Mouse (Mus musculus): ENCODE results near the gene Pbld1. TPM values are rescaled to one million over a fixed set of nuclear protein-coding genes. Genes with fewer than 3 reads are reported as not detected.

Pbld1 gene
- polyA plus RNA-seq, 1 experiment = 0.23 TPM

DNA sequence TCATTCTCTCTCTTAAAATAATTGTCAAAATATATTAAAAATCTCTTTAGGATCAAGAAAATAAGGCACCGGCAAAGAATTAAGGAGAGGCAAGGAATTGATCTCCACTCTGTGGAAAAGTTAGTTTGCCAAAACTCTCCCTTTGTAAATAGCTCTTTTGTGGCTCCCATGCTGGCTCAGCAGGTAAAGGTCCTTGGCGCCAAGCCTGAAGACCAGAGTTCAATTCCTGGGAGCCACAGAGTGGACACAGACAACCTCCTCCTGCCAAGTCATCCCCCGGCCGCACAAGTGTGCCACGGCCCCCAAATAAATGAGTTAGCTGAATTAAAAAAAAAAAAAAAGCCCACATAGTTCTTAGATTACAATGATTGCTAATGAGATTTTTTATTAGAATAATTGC lies 2.7 kb downstream of the Pbld1 start:
- no peak overlapping the region for H3K27ac ChIP-seq (ENCODE audit: control insufficient read depth, insufficient read depth, low read length)

DNA sequence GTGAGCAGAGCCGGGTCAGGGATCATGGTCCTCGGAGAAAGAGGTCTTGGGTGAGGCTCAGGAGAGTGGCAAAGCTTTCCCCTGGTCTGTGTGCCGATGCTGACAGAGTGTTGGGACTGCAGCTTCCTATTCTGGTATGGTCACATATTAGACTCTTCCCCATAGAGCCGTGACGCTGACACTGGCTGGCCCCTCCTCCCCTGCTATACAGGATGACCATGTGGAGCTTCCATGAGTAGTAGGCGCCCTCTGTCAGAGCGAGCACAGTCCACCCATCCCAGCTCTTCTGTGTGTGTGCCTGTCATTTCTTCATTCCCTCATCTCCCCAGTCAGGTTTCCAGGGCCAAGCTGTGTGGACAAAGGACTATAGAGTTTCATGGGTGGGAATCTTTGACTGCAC lies 3.4 kb downstream of the Pbld1 start:
- DNase-seq = no peak
- Histone ChIP-seq H3K4me1 (replicated peaks; ENCODE audit: control insufficient read depth, insufficient read depth, low read length) (no peaks in the 10 kb centered on the region), H3K27me3 (ENCODE audit: control insufficient read depth, insufficient read depth, low read length) (no peaks in the 10 kb centered on the region), H3K27ac (ENCODE audit: control insufficient read depth, insufficient read depth, low read length) (no peak overlapping the region), H3K36me3 (ENCODE audit: control insufficient read depth, insufficient read depth, low read length) (no peaks in the 10 kb centered on the region), H3K4me3 (ENCODE audit: control insufficient read depth, insufficient read depth, low read length) (no peak overlapping the region)
- no peak for TF ChIP-seq CTCF (IDR thresholded peaks at IDR 0.05; ENCODE audit: borderline replicate concordance, control insufficient read depth, extremely low read depth, insufficient read depth, low read length, poor library complexity)
- TF ChIP-seq POLR2A (IDR thresholded peaks at IDR 0.05; ENCODE audit: control insufficient read depth, extremely low read depth, insufficient read depth, low read length, poor library complexity) = no peak
- WGBS = 95% methylated on average over 7 of the region's 7 CpGs

More for the DNA sequence above, 2.7 kb downstream of the Pbld1 start:
- Histone ChIP-seq H3K4me3 (ENCODE audit: control insufficient read depth, insufficient read depth, low read length) (no peak overlapping the region), H3K27me3 (ENCODE audit: control insufficient read depth, insufficient read depth, low read length) (no peaks in the 10 kb centered on the region), H3K4me1 (replicated peaks; ENCODE audit: control insufficient read depth, insufficient read depth, low read length) (no peaks in the 10 kb centered on the region), H3K36me3 (ENCODE audit: control insufficient read depth, insufficient read depth, low read length) (no peaks in the 10 kb centered on the region)
- no peak for DNase-seq
- 96% methylated on average over 5 of the region's 5 CpGs for WGBS
- TF ChIP-seq POLR2A (IDR thresholded peaks at IDR 0.05; ENCODE audit: control insufficient read depth, extremely low read depth, insufficient read depth, low read length, poor library complexity) = no peak
- no peak for TF ChIP-seq CTCF (IDR thresholded peaks at IDR 0.05; ENCODE audit: borderline replicate concordance, control insufficient read depth, extremely low read depth, insufficient read depth, low read length, poor library complexity)

DNA sequence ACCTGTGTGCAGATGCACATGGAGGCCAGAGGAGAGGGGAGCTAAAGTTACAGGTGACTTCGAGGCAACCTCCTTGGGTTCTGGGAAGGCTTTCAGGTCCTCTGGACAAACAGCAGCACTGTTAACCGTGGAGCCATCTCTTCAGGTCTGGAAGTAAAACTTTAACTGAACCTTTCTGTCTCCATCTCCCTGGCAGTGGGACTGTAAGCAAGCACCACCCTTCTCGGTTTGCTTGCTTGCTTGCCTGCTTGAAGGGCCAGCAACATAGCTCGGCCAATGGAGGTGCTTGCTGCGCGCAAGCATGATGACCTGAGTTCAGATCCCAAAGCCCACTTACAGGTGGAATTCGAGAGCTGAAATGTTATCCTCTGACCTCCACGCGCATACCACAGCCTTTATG lies 4.6 kb downstream of the Pbld1 start:
- WGBS = 92% methylated on average over 9 of the region's 9 CpGs
- no peak overlapping the region for H3K27ac ChIP-seq (ENCODE audit: control insufficient read depth, insufficient read depth, low read length)

DNA sequence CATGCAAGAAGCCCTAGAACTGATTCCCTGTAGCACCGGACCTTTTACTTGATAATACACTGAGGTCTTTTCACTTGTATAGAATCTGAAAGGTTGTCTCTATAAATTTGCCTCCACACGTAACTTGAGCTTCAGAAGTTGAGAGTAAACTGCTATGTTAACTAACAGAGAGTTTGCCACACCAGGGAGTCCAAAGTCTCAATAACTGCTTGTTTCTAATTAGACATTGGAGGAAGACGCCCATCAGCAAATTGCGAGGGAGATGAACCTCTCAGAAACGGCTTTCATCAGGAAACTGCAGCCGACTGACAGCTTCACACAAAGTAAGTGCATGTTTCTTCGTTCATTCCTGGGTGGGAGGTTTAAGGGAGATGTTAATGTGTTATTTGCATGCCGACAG lies 5.6 kb downstream of the Pbld1 start:
- DNase-seq = no peak
- no peak for TF ChIP-seq CTCF (IDR thresholded peaks at IDR 0.05; ENCODE audit: borderline replicate concordance, control insufficient read depth, extremely low read depth, insufficient read depth, low read length, poor library complexity)
- no peak for TF ChIP-seq POLR2A (IDR thresholded peaks at IDR 0.05; ENCODE audit: control insufficient read depth, extremely low read depth, insufficient read depth, low read length, poor library complexity)
- H3K27me3 ChIP-seq (ENCODE audit: control insufficient read depth, insufficient read depth, low read length) = no peaks in the 10 kb centered on the region
- no peaks in the 10 kb centered on the region for H3K4me1 ChIP-seq (replicated peaks; ENCODE audit: control insufficient read depth, insufficient read depth, low read length)
- H3K27ac ChIP-seq (ENCODE audit: control insufficient read depth, insufficient read depth, low read length) = no peak overlapping the region
- 83% methylated on average over 8 of the region's 8 CpGs for WGBS
- H3K36me3 ChIP-seq (ENCODE audit: control insufficient read depth, insufficient read depth, low read length) = no peaks in the 10 kb centered on the region
- no peak overlapping the region for H3K4me3 ChIP-seq (ENCODE audit: control insufficient read depth, insufficient read depth, low read length)

More for the DNA sequence above, 4.6 kb downstream of the Pbld1 start:
- Histone ChIP-seq H3K27me3 (ENCODE audit: control insufficient read depth, insufficient read depth, low read length) (no peaks in the 10 kb centered on the region), H3K4me1 (replicated peaks; ENCODE audit: control insufficient read depth, insufficient read depth, low read length) (no peaks in the 10 kb centered on the region), H3K4me3 (ENCODE audit: control insufficient read depth, insufficient read depth, low read length) (no peak overlapping the region), H3K36me3 (ENCODE audit: control insufficient read depth, insufficient read depth, low read length) (no peaks in the 10 kb centered on the region)
- TF ChIP-seq POLR2A (IDR thresholded peaks at IDR 0.05; ENCODE audit: control insufficient read depth, extremely low read depth, insufficient read depth, low read length, poor library complexity) = no peak
- TF ChIP-seq CTCF (IDR thresholded peaks at IDR 0.05; ENCODE audit: borderline replicate concordance, control insufficient read depth, extremely low read depth, insufficient read depth, low read length, poor library complexity) = no peak
- no peak for DNase-seq

DNA sequence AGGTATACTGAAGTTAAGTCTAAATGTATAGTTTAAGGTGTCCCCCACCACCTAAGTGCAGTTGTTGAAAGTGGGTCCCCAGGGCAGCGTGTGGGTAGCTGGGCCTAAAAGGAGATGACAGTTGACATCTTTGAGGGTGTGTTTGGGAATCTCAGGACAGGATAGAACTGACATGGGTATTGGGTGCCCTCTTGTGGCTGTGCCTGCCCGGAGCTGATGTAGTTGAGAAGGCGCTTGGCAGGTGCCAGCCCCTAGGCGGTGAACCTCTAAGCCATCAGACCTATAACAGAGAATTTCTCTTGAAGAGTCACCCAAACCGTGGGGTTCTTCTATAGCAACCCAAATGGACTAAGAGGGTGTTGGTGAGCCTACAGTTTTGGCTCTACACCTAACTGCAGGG lies 6.0 kb downstream of the Pbld1 start:
- H3K4me3 ChIP-seq (ENCODE audit: control insufficient read depth, insufficient read depth, low read length) = no peak overlapping the region
- TF ChIP-seq POLR2A (IDR thresholded peaks at IDR 0.05; ENCODE audit: control insufficient read depth, extremely low read depth, insufficient read depth, low read length, poor library complexity) (no peak), CTCF (IDR thresholded peaks at IDR 0.05; ENCODE audit: borderline replicate concordance, control insufficient read depth, extremely low read depth, insufficient read depth, low read length, poor library complexity) (peak; percentile 79; the same call in 1 of the 2 replicates)
- no peaks in the 10 kb centered on the region for H3K4me1 ChIP-seq (replicated peaks; ENCODE audit: control insufficient read depth, insufficient read depth, low read length)
- H3K36me3 ChIP-seq (ENCODE audit: control insufficient read depth, insufficient read depth, low read length) = no peaks in the 10 kb centered on the region
- 14% methylated on average over 5 of the region's 5 CpGs for WGBS
- no peaks in the 10 kb centered on the region for H3K27me3 ChIP-seq (ENCODE audit: control insufficient read depth, insufficient read depth, low read length)
- DNase-seq = peak; percentile 77
- H3K27ac ChIP-seq (ENCODE audit: control insufficient read depth, insufficient read depth, low read length) = no peak overlapping the region

DNA sequence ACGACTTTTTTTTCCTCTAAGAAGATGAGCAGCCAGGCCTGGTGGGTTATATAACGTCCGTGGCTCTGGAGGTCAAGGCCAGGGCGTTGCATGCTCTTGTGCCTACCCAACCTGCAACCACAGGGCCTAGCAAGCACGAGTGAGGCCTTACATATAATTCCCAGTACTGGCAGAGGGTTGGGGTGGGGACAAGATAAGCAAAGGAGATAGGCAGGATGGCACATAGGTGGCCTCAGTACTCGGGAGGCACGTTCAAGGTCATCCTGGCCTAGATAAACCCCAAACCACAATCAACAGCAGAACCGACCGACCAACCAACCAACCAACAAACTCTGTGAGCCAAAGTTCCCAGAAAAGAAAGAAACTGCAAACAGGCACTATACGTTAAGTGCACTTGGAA lies 26.3 kb downstream of the Pbld1 start:
- Histone ChIP-seq H3K27me3 (ENCODE audit: control insufficient read depth, insufficient read depth, low read length) (no peaks in the 10 kb centered on the region), H3K4me3 (ENCODE audit: control insufficient read depth, insufficient read depth, low read length) (no peak overlapping the region), H3K4me1 (replicated peaks; ENCODE audit: control insufficient read depth, insufficient read depth, low read length) (peaks cover 12% of the 10 kb centered on the region), H3K36me3 (ENCODE audit: control insufficient read depth, insufficient read depth, low read length) (no peaks in the 10 kb centered on the region), H3K27ac (ENCODE audit: control insufficient read depth, insufficient read depth, low read length) (no peak overlapping the region)
- TF ChIP-seq CTCF (IDR thresholded peaks at IDR 0.05; ENCODE audit: borderline replicate concordance, control insufficient read depth, extremely low read depth, insufficient read depth, low read length, poor library complexity) = no peak
- TF ChIP-seq POLR2A (IDR thresholded peaks at IDR 0.05; ENCODE audit: control insufficient read depth, extremely low read depth, insufficient read depth, low read length, poor library complexity) = no peak
- WGBS = 55% methylated on average over 10 of the region's 10 CpGs
- no peak for DNase-seq

Measured in thymus, adult 2 months (tissue).